Mouse (Mus musculus) forebrain, embryonic 15.5 days (tissue): Measurements from ENCODE around the gene Cdk6. TPM values are rescaled to one million over a fixed set of nuclear protein-coding genes. Genes with fewer than 3 reads are reported as not detected.

Source experiments
- polyA plus RNA-seq: library from polyadenylated mRNA; unstranded; fragments of >200 nt; fragmentation: Nextera tagmentation; extraction: Ambion mirVana; gene quantifications from 2 replicates; pipeline ENCODE4 v1.2.1, GENCODE M21; 2015

Gene Cdk6
- polyA plus RNA-seq, 1 experiment from 2014 or later: 30.8 TPM

Other genes starting within 250 kb of the Cdk6 start
- gene Fam133b, start 202.3 kb downstream of the Cdk6 start, polyA plus RNA-seq: 28.4 and 30.3 TPM in 2 replicates
- gene 1700109H08Rik, start 230.1 kb downstream of the Cdk6 start, polyA plus RNA-seq: 3.2 and 4.1 TPM in 2 replicates